Mouse (Mus musculus) forebrain, embryonic 16.5 days (tissue): ENCODE measurements around the gene Patl2. TPM values are rescaled to one million over a fixed set of nuclear protein-coding genes. Genes with fewer than 3 reads are reported as not detected.

Experiments used
- ATAC-seq: fragments of 200-750 bp; cut with Nextera tagmentation; 2 replicates; pipeline ENCODE4 v1.8.0; 2017; ENCODE audit warnings: mild to moderate bottlenecking, moderate library complexity
- H3K27ac ChIP-seq: fragments of 300-500 bp; sonication (generic); 2 replicates; pipeline ENCODE4 v1.5.1; 2014; ENCODE audit warnings: low read length, control low read depth
- H3K27me3 ChIP-seq: fragments of 300-500 bp; sonication (generic); replicated peaks from 2 replicates; pipeline ENCODE4 v1.6.1; 2014; ENCODE audit warnings: low read length; ENCODE audit not compliant: control insufficient read depth, insufficient read depth
- H3K36me3 ChIP-seq: fragments of 300-500 bp; sonication (generic); 2 replicates; pipeline ENCODE4 v1.6.1; 2014; ENCODE audit not compliant: control insufficient read depth, insufficient read depth
- H3K4me1 ChIP-seq: fragments of 300-500 bp; sonication (generic); replicated peaks from 2 replicates; pipeline ENCODE4 v1.6.1; 2014; ENCODE audit warnings: low read length; ENCODE audit not compliant: control insufficient read depth, insufficient read depth
- H3K4me2 ChIP-seq: fragments of 300-500 bp; sonication (generic); 2 replicates; pipeline ENCODE4 v1.6.1; 2014; ENCODE audit warnings: mild to moderate bottlenecking, low read length, control low read depth
- H3K4me3 ChIP-seq: fragments of 300-500 bp; sonication (generic); replicated peaks from 2 replicates; pipeline ENCODE4 v1.5.1; 2014; ENCODE audit warnings: mild to moderate bottlenecking, low read length, control low read depth
- H3K9ac ChIP-seq: fragments of 300-500 bp; sonication (generic); replicated peaks from 2 replicates; pipeline ENCODE4 v1.6.1; 2014; ENCODE audit warnings: low read depth, low read length, control low read depth
- H3K9me3 ChIP-seq: fragments of 300-500 bp; sonication (generic); 2 replicates; pipeline ENCODE4 v1.6.1; 2016; ENCODE audit warnings: low read length; ENCODE audit not compliant: control insufficient read depth
- WGBS: fragments of 180-500 bp; shearing (Covaris S2); extraction: QIAGEN DNeasy Blood & Tissue Kit; methylation state at CpG from one replicate; pipeline ENCODE4 v1.1.7; 2014; 5-methylcytosine and 5-hydroxymethylcytosine counted together
- polyA plus RNA-seq: library from polyadenylated mRNA; unstranded; fragments of >200 nt; fragmentation: Nextera tagmentation; extraction: Ambion mirVana; gene quantifications from 2 replicates; pipeline ENCODE4 v1.2.1, GENCODE M21; 2015

Patl2 gene
- polyA plus RNA-seq, 1 experiment from 2014 or later = not detected

DNA sequence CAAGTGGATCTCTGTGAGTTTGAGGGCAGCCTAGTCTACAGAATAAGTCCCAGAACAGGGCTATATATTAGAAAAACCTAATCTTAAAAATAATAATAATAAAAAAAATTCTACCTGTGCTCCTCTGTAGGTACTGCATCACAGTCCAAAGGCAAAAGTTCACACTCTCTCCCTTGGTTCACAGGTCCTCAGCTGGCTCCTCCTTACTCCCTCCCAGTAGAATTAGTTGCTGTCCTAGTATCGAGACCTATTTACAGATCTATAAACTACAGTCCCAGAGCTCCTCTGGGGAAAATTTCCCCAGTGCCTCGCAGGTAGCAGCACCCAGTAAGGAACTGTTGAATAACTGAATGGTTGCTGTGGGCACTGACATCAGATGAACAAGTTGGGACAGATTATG, 45.2 kb downstream of the Patl2 start:
- ATAC-seq = no peak
- WGBS = 78% methylated on average over 2 of the region's 2 CpGs

DNA sequence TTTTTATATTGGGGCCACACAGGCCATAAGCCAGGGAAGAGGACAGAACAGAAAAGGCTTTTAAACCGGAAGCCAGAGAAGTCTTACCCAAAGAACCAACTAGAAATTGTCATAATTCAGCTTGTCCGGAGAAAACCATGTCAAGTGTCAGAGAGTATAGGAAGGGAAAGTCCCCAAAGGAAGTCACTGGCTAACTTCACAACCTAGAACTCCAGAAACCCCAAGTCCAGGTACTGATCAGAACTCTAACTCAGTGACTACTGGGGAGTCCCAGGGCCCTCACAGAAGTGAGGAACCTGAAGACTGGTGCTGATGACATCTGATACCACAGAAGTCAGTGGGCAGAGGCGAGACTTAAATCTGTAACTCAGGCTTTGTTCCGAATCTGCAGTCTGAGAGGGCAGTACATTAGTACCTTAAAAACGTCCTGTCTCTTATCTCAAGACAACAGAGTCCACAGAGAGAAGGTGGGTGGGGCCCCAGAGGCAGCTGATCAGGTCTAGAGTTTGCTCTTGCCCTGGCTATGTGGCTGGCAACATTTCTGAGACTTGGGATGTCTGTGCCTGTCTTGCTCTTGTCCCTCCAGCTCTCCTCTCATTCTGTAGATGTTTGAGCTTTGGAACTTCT, 48.0 kb downstream of the Patl2 start:
- H3K9ac ChIP-seq = no peak overlapping the region
- no peak for ATAC-seq
- WGBS = 70% methylated on average over 5 of the region's 5 CpGs
- no peak overlapping the region for H3K4me3 ChIP-seq
- H3K27ac ChIP-seq = no peak overlapping the region
- no peaks in the 10 kb centered on the region for H3K4me1 ChIP-seq
- no peaks in the 10 kb centered on the region for H3K36me3 ChIP-seq
- H3K27me3 ChIP-seq = no peaks in the 10 kb centered on the region
- H3K4me2 ChIP-seq = no peak overlapping the region
- no peaks in the 10 kb centered on the region for H3K9me3 ChIP-seq

More for the DNA sequence above, 45.2 kb downstream of the Patl2 start:
- Histone ChIP-seq H3K27ac (no peak overlapping the region), H3K4me3 (no peak overlapping the region), H3K4me1 (no peaks in the 10 kb centered on the region), H3K4me2 (no peak overlapping the region), H3K27me3 (no peaks in the 10 kb centered on the region), H3K9me3 (no peaks in the 10 kb centered on the region), H3K9ac (no peak overlapping the region), H3K36me3 (no peaks in the 10 kb centered on the region)

DNA sequence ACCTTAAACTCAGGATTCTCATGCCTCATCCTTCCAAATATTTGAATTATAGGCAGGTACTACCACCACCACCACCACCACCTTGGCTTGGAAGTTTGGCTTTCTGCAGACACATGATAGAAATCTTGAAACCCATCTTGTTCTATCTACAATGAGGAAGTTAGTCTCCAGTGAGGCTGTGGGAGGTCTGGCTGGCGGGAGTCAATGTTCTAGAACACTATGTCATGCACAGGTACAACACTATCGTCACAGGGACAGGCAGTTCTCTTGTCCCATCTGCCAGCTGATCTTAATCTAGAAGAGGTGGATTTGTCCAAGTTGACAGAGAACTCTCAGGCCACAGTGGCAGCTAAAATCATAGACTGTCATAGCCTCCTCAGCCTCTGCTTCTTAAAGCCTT, 53.4 kb downstream of the Patl2 start:
- ATAC-seq = no peak
- no peaks in the 10 kb centered on the region for H3K27me3 ChIP-seq
- WGBS = 93% methylated on average over 2 of the region's 2 CpGs
- no peak overlapping the region for H3K27ac ChIP-seq
- H3K4me2 ChIP-seq = no peak overlapping the region
- no peak overlapping the region for H3K9ac ChIP-seq
- no peaks in the 10 kb centered on the region for H3K9me3 ChIP-seq
- no peaks in the 10 kb centered on the region for H3K36me3 ChIP-seq
- H3K4me3 ChIP-seq = no peak overlapping the region
- H3K4me1 ChIP-seq = no peaks in the 10 kb centered on the region

DNA sequence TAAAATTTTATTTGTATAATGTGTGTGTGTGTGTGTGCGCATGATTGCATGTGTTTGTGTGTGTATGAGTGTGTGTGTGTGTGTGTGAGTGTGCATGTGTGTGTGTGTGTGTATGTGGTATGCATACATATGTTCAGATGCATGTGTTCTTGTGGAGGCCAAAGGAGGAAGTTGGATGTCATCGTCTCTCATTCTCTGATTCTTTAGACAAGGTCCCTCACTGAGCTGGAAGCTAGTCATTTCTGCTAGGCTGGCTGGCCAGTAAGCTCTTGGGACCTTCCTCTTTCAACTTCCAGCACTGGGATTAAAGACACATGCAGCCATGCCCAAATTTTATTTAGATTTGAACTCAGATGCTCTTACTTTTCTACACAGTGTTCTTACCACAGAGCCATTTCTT, 53.9 kb downstream of the Patl2 start:
- no peak for ATAC-seq
- Histone ChIP-seq H3K27ac (no peak overlapping the region), H3K36me3 (no peaks in the 10 kb centered on the region), H3K27me3 (no peaks in the 10 kb centered on the region), H3K4me3 (no peak overlapping the region), H3K4me1 (no peaks in the 10 kb centered on the region), H3K9me3 (no peaks in the 10 kb centered on the region), H3K9ac (no peak overlapping the region), H3K4me2 (no peak overlapping the region)
- 83% methylated on average over 2 of the region's 2 CpGs for WGBS

DNA sequence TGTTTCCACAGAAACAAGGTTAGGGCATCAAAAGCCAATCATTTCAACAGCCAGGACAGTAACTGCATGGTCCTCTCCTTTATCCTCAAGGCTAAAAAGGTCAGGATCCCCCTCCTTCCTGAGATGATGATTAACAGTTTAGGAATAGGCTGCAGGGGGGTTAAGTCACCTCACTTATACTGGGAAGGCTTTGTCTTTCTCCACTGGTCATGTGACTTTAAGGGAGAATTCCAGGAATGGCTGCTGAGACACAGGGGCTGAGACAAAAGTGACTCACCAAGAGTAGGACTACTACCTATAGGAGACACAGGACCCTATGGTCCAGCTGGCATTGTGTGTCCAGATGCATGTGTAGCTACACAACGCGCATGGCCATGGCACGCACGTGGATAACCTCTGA, 58.4 kb downstream of the Patl2 start:
- WGBS = 93% methylated on average over 4 of the region's 4 CpGs
- H3K4me2 ChIP-seq = no peak overlapping the region
- no peaks in the 10 kb centered on the region for H3K27me3 ChIP-seq
- no peaks in the 10 kb centered on the region for H3K4me1 ChIP-seq
- H3K9ac ChIP-seq = no peak overlapping the region
- no peak overlapping the region for H3K4me3 ChIP-seq
- H3K9me3 ChIP-seq = no peaks in the 10 kb centered on the region
- no peak for ATAC-seq
- H3K27ac ChIP-seq = no peak overlapping the region
- H3K36me3 ChIP-seq = no peaks in the 10 kb centered on the region

DNA sequence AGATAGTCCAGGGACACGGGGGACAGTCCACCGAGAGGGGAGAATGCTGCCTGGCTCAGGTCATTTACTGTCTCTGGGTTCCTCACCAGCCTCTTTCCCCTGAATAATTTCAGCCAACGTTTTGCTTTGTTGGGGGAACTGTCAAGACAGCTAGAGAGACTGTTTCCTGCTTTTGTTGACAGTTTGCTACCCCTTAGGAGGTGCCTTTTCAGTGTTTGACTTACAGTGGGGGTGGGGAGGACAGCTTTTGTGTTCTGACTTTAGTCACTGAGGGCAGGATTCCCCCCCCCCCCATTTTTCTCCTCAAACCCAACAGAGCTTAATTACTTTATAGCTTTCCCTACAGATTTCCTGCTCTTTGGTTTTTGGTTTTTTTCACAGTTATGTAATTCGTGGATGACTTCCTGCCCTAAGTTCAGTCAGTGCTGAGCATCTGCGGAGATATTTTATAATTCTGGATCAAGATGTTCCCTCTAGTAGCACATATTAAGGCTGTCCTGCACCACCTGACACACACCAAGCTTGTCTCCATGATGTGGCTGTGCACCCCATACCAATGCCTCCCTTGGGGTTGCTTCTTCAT, 59.1 kb downstream of the Patl2 start:
- Histone ChIP-seq H3K4me1 (no peaks in the 10 kb centered on the region), H3K9ac (no peak overlapping the region), H3K4me3 (no peak overlapping the region), H3K36me3 (no peaks in the 10 kb centered on the region), H3K27me3 (no peaks in the 10 kb centered on the region), H3K27ac (no peak overlapping the region), H3K4me2 (no peak overlapping the region), H3K9me3 (no peaks in the 10 kb centered on the region)
- no peak for ATAC-seq
- 51% methylated on average over 5 of the region's 5 CpGs for whole genome bisulfite sequencing

DNA sequence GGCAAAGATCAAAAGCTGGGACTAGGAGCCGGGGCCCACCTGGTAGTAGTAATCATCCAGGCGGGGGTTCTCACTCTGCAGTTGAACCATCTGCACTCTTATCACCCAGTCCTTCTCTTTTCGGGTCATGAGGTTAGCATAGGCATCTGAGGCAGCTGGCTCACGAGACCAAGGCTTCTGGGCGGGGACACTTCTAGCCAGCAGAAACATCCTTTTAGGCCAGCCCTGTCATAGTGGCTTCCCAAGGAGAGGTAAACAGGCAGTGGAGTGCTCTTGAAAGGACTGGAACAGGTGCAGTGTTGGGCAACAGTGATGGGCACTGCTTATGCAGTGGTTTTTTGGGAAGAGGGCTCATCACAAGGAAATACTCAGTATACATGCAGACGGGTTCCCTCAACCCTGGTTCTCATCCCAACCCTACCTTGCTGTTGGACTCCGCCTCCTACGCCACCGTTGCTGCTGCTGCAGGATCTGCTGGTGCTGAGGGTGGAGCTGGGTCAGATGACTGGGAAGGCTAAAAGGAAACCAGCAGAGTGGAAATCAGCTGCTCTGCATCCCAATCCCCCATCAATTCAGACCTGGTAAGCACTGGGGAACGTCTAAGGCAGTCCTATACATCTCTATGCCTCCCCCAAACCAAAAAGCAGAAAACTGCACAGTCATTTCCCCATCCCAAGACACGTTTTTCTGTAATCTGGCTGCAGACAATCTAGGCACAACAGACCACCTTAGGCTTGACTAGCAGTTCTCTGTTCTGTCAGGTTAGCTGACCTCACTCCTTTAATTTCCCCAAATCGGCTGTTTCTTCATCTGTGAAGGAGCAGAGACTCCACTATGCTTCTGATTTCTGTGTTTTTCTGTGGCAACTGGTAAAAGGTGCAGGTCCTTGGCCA, 60.1 kb downstream of the Patl2 start:
- H3K9ac ChIP-seq = no peak overlapping the region
- no peaks in the 10 kb centered on the region for H3K27me3 ChIP-seq
- 59% methylated on average over 12 of the region's 12 CpGs for WGBS
- no peaks in the 10 kb centered on the region for H3K9me3 ChIP-seq
- H3K4me3 ChIP-seq = no peak overlapping the region
- H3K4me1 ChIP-seq = no peaks in the 10 kb centered on the region
- no peak overlapping the region for H3K27ac ChIP-seq
- no peak overlapping the region for H3K4me2 ChIP-seq
- no peaks in the 10 kb centered on the region for H3K36me3 ChIP-seq
- no peak for ATAC-seq

DNA sequence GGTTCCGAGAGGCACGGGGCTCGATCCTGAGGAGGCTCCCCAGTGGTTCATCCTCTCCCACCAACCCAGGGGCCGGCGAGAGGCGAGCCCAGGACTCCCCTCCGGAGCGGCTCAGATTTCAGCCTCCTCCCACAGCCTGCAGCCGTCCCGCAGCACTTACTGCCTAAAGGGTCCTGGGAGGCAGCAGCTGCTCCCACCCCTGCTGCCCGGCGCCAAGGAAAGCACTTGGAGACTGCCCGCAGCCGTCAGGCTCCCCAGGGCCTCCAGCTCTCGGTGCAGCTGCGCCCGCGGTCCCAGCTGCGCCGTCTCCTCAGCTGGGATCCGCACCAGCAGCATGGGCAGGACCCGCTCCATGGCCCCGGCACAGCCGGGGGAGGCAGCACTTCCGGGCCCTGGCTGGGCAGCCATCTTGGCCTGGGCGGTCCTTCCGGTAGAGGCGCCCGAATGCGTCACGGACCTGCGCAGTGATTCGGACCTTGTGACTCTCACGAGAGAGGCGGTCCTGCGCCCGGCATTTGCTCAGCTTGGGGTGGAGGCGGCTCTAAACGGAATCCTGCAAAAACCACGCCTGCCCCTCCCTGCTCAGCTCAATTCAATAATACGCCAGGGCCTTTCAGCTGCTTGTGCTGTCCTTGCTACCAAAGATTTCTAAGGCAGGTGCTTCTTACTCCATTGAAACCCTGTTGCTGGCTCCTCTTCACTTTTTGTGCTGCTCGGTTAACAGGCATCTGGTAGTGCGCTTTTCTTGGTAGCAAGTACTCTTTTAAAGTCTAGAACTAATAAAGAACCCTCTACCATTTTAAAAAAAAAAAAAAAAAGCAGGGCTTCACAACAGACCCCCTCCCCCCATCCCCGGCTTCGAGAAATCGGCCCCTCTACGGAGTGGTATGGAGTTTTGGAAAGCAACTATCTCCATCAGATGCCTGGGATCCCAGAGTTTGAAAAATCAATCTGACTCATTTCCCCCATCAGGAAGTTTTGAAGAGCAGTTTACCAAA, 67.7 kb downstream of the Patl2 start, which contains the start of gene Spg11:
Gene Spg11 (minus strand): TSS at position 426 of the 998 bp plus-strand sequence.
- H3K9me3 ChIP-seq = no peaks in the 10 kb centered on the region
- H3K27ac ChIP-seq = peak within 1 kb of the TSS; percentile 98
- H3K4me3 ChIP-seq = peak within 1 kb of the TSS; percentile 99
- under 1% methylated on average over 47 of the region's 47 CpGs for WGBS
- H3K9ac ChIP-seq = peak within 1 kb of the TSS; percentile 93
- peaks cover 9% of the 10 kb centered on the region for H3K4me1 ChIP-seq
- 0 out of 2 replicates have a peak, but pooled peaks cover 2% of the 10 kb centered on the region for H3K36me3 ChIP-seq
- ATAC-seq = peak; percentile 99
- H3K4me2 ChIP-seq = peak within 1 kb of the TSS; percentile 76
- no peaks in the 10 kb centered on the region for H3K27me3 ChIP-seq
